Mouse (Mus musculus): ENCODE data around the gene Pxt1.

- TF ChIP-seq CTCF (IDR thresholded peaks at IDR 0.05; ENCODE audit: control insufficient read depth, insufficient read depth, insufficient read length) = no peak
- TF ChIP-seq CEBPB (IDR thresholded peaks at IDR 0.05; ENCODE audit: low read depth) = no peak
- TF ChIP-seq USF1 (IDR thresholded peaks at IDR 0.05; ENCODE audit: low read depth) = no peak
- no peak for TF ChIP-seq MAX (IDR thresholded peaks at IDR 0.05)
Measured at GRCm38 (mm10) chr17:28896095-28896780, 47.4 kb downstream of the Pxt1 start.
